Mouse (Mus musculus): Measurements from ENCODE around the gene Smyd1.

Smyd1 gene

DNA sequence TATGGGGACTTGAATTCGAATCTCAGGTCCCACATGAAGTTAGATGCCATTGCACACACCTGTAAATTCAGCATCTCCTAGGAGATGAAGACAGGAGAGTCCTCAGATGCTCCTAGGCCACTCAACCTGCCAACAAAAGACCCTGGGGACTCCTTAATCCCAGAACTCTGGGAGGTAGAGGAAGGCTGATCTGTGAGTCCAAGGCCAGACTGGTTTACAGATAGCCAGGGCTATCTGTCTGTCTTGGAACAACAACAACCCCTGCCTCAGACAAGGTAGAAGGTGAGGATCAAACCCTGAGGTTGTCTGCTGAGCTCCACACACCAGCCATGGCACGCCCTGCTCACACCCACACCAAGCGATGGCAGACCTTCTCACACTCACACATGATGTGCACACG, 62.9 kb downstream of the Smyd1 start:
- DNase-seq (ENCODE audit: low spot score), result no peak

DNA sequence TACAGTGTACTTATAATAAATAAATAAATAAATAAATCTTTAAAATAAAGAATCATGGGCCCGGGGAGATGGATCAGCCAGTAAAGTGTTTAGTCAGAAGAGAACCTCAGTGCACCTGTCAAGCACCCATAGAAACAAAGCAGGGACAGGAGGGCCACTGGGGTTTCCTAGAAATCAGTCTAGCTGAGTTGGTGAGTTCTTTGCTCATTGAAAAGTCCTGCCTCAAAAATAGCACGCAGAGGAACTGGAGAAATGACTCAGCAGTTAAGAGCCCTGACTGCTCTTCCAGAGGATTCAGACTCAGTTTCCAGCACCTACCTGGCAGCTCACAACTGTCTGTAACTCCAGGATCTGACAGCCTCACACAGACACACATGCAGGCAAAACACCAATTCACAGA, 63.5 kb downstream of the Smyd1 start:
- DNase-seq (ENCODE audit: low spot score), result no peak

DNA sequence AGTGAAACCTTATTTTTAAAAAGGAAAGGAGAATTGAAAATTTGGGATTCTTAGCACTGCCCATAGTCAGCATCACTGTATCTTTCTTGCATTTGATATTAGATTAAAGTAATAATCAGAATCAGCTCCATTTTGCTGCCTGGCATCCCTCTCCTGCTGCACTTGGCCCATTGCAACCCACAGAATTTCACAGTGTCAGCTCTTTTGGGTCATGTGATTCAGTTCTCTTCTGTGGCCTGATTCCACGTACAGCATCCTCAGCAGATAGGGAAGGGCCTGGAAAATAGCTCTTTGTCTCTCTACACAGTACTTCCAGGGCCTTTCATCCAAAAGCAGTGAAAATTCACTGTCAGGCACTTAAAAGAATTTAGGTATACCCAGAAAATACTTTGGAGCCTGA, 64.7 kb downstream of the Smyd1 start:
- no peak for DNase-seq (ENCODE audit: low spot score)

DNA sequence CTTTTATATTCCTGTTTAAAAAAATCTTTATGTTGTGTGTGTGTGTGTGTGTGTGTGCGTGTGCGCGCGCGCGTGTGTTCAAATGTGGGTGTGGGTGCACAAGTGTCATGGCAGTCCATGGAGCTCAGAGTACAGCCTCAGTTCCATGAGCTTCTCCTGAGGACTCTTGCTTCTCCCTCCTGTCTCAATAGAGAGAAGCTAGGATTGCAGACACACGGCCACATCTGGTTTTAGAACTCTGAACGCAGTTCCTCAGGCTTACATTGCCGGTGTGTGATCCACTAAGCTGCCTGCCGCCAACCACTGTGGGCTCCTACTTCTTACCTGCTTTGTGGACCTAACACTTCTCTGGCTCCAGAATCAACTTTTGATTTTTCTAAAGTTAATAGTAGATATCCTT, 65.9 kb downstream of the Smyd1 start:
- no peak for DNase-seq (ENCODE audit: low spot score)

DNA sequence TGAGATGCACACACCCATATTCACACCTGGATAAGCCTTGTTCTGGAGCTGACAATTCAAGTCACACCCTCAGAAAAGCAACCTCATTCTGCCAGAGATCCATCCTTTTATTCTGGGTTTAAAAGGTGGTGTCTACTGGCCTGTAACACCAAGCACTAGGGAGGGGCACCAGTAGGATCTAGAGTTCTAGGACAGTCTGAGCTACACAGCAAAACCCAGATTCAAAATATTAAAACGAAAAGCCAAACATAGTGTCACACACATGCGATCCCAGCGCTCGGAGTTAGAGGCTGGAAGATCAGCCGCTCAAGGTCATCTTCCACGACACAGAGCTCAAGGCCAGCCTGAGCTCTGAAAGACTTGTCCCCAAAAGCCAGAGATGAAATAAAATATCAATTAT, 67.6 kb downstream of the Smyd1 start:
- no peak for DNase-seq (ENCODE audit: low spot score)

DNA sequence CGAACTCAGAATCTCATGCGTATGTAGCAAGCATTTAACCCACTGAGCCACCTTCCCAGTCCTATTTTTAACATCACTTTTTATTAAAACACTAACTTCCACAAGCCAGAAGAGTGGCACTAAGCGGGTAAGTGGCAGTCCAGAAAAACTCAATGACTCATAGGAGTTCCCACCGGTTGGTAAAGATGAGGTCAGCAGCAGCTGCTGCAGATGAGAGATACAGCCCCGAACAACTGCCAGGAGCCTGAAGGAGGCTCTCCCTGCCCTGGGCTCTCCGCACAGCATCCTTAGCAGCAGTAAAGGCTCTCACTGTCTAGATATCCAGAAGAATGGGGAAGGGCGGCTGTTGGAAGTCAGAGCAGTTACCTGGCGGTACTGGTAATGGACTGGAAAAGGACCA, 71.1 kb downstream of the Smyd1 start:
- no peak for DNase-seq (ENCODE audit: low spot score)

DNA sequence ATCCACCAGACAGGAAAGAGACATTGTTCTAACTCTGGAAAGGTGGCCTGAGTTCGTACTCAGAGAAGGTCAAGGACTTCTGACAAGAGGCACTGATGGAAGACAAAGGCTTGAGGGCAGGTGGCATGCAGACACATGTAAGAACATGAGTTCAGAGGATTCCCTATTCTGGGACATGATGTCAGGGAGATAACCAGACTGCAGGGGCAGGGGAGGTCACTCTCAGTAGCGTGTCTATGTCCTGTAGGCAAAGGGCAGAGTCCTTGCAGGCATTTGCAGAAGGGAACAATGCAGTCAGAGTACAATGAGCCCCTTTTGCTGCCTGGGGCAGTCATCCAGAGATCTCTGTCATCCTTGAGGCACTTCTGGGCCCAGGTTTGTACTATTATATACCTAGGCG, 72.4 kb downstream of the Smyd1 start:
- DNase-seq (ENCODE audit: low spot score), result no peak

DNA sequence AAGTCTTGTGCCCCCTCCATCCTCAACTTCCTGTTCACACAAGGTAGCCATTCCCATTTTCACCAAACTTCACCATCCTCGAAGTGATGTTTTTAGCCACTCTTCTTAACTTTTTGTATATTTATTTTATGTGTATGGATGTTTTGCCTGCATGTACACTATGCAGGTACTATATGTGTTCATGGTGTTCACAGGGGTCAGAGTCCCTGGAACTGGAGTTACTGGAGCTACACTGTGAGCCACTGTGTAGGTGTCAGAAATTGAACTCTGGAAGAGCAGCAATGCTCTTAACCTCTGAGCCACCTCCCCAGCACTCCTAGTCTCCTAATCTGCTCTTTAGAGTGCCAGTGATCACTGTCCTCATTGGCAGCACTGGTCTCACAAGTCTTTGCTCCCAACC, 73.6 kb downstream of the Smyd1 start:
- DNase-seq (ENCODE audit: low spot score), result no peak

DNA sequence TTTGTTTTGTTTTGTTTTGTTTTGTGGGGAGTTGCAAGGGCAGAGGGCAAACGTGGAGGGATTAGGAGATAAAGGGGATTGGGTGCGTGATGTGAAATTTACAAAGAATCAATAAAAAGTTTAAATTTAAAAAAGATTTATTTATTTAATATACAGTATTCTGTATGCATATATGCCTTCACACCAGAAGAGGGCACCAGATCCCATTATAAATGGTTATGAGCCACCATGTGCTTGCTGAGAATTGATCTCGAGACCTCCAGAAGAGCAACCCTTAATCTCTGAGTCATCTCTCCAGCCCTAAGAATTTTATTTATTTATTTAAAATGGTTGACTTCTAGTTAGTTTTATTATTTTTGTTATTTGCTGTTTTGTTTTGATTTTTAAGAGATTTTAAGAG, 78.8 kb downstream of the Smyd1 start:
- no peak for DNase-seq (ENCODE audit: low spot score)

DNA sequence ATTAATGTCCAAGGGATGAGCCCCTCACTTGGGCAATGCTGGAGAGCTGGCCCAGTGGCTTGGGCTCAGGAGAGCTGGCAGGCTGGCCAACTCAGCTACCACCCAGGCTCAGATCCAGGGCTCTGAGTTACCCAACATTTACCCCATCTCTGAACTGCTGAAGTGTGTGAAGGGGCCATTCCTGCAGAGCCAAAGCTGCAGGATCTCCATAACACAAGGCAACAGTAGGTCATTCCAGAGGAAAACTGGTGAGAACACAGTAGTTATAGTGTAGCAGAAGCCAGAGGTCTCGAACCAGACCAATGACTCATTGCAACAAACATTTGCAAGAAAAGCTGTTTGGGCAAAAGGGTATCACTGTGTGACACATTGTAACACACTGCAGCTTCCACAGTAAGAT, 79.2 kb downstream of the Smyd1 start:
- DNase-seq (ENCODE audit: low spot score), result peak; percentile 18

DNA sequence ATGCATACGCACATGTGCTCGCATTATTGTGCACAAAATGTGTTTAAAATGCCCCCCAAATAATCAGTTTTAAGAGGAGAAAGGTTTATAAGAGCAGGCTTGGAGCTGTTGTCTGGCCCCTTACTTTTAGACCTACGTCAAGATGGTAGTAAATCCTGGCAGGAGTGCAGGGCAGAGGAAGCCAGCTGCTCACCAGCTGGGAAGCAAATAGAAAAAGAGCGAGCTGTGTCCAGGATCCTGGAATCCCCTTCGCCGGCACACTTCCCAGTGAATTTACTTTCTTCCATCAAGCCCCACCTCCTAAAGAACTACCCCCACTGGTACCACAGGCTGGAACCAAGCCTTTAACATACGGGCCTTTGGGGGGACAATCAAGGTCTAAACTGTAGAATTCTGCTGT, 81.2 kb downstream of the Smyd1 start:
- DNase-seq (ENCODE audit: low spot score), result no peak

DNA sequence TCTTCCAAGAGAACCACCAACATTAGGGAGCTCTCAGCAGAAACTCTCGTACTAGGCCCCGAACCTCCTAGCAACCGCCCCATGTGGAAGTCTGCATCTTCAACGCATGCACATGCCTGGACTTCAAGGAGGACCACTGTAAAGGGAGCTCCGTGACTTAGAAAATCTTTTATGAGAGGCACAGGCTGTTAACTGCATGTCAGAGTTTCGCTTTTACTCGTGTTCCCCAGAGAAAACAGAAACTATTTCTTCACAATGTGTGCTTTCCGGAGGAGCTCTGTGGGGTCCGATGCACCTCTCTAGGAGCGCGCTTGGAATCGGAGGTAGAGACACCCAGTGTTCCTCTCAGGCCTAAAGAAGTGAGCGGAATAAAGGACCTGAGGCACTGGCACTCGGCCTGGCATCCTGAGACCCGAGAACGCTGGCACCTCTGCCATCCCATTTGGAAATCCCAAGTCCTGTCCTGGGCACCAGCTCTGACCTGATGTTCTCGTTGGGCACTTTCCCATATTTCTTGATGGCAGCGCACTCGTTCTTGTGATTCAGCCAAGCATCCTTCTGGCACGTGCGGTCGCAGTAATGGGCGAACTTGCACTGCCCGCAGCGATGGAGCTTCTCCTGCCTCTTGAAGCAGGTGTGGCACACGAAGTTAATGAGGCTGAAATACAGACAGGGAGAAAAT, 82.8 kb downstream of the Smyd1 start:
- no peak for DNase-seq (ENCODE audit: low spot score)

DNA sequence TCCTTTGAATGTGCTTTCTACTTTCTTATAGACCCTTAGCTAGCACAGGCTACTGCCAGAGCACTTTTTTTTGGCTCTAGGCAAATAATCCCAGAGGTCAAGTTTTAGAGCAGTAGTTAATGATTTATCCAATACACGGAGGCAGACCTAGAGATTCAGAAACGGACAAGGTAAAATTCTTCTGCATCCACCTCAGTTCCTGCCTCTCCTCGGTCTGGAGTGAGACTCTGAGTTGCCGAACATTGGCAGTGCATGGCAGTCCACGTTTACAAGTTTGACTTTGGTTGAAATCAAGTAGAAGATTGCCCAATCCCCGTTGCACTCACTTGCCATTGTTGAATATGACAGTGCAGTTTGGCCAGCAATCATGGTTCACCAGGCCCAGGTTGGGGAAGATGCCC, 85.0 kb downstream of the Smyd1 start:
- no peak for DNase-seq (ENCODE audit: low spot score)

DNA sequence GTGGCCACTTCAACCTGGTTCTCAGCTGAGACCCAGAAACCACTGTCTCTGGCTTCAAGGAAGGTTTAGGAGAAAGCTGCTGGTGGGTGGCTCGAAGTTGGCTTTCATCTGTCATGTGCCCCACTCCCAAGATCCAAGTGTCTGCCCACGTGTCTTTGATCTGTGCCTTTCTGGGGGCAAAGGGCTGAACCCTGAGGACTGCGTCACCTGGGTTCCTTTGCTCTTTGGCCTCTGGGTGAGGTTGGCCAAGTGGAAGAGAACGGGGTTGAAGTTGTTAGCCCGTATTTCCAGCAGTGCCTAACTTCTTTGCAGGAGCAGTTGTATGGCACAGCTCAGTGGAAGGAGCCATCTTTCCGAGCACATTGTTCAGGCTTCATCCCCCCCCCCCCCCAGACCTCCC, 85.5 kb downstream of the Smyd1 start:
- no peak for DNase-seq (ENCODE audit: low spot score)

DNA sequence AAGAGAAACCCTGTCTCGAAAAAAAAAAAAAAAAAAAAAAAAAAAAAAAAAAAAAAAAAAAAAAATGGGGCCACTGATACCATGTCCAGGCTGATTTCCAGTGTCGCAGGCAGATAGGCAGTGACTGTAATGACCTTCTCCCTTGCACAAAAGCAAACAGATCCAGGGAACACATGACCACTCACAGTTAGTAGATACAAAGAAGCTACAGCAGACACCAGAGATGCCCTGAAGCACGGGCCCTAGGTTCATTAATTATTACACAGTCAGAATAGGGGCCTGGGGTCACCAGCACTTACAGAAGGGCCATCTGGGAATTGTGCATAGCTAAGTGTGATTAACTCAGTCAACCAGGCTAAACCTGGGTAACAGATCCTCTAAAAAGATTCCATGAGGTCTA, 86.1 kb downstream of the Smyd1 start:
- DNase-seq (ENCODE audit: low spot score), result no peak

DNA sequence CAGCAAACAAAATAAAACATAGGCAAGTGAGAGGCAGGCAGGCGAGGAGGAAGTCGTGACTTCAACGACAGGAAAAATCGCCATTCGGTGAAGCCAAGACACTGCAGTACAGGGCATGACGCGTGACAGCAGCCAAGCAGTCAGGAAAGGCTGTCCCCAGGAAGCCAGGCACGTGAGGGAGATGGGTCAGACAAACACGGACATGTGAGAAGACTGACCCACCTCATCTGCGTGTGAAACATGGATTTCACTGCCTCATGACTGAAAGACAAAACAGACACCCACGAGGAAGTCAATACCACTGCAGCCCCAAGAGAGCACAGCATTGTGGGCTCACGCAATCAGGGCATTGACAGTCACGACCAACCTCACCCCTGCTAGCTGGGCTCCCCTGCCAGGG, 86.9 kb downstream of the Smyd1 start:
- no peak for DNase-seq (ENCODE audit: low spot score)

DNA sequence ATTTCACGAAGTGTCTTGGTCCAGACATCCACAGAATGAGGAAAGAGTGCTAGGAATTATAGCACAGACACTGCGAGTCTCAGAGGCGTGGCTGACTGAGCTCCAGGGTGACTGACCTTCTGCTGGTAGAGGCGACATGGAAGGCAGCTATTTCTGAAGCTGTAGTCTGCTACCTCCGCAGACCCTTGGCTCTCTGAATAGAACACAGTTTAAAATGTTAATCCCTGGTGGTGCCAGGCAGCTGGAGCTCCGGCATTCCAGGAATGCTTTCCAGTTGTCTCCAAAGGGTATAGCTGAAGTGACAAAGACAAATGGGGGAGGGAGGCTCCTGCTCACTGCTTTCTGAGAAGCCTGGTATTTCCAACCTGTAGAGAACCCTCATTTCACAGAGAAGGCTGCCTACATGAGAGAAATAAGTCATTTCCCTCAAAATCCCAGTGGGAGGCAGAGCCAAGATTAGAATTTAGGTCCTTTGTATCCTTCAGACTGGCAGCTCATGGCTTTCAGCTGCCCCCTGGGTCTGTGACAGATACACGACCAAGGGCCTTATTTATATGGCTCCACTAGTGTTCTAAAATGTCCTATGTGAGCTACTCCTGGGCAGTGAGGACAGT, 94.8 kb downstream of the Smyd1 start:
- DNase-seq (ENCODE audit: low spot score), result no peak

DNA sequence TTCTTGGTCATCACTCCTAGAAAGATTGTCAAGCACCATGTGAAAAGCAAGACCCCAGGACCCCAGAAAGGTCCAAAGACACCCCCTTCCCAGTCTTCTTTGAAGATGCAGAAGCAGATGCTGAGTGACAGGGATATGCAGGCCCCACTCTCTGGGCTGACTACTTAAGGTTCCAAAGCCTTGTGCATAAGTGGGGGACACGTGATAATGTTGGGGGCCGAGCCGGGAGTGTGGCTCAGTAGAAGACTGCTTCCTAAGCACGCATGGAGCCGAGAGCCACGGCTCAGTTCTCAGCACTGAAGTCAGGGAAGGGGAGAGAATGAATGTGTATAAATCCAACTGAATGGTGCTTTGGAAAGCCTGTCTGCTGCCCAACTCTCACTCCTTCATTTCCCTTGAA, 95.5 kb downstream of the Smyd1 start:
- no peak for DNase-seq (ENCODE audit: low spot score)

DNA sequence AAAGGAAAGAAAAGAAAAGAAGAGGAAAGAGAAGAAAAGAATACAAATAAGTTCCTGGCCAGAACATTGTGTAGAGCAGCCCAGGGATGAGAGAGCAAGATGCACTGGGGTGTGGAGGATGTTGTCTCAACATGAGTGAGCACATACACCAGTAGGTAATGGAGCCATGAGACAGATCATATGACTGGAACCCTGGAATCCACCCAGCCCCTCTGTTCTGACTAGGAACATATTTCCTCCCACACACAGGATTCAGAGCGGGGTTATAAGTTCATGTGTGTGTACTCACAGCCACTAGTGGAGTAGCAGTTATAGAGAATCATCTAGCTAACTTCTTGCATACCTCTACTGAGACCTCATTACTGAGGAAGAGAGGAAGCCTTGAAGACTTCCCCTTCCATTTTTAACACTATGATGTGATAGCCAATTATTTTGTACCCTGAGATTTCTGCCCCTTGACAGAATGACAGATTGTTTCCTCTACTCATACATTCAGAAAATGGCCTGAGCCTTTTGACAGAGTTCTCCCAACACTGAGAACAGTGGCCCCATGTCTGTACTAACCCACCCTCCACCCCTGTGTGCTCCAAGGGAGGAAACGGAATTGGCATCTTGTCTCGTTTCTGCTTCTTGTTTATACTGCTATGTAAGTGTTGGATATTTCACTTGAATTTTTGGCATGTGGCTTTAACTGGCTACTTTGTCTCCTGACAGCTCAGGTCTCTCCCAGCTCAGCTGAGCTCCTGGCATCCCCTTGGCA, 97.7 kb downstream of the Smyd1 start:
- DNase-seq (ENCODE audit: low spot score), result no peak

DNA sequence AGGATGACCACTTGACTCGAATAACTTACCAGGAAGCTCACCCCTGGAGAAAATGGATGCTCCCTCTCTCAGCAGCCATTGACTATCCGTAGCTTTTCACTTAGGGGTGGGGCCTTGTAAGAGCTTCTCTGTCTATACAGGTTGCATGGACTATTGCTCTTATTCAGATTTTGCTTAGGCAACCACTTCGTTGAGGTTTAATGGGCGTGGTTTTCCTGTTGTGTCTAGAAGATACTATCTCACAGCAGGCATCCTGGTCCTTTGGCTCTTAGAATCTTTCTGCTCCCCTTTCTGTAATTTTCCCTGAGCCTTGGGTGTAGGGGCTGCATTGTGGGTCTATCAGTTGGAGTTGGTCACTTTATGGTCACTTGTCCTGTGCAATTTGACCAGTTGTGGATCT, 100.5 kb downstream of the Smyd1 start:
- no peak for DNase-seq (ENCODE audit: low spot score)

DNA sequence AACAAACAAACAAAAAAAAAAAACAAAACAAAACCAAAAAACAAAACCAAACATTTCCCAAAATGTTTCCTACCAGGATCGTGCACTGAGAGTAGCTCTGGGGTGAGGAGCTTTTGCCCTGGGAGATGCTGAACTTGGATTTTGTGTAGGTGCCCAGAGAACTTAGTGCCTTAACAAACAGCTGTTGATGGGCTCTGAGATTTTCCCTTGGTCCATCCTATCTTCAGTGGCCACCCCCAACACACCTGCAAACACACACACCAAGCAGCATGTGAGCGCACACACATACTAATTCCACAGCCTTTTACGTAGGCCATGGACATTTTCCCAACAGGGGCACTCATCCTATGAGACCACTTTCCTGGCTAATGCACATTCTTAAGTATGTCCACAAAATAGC, 109.6 kb downstream of the Smyd1 start:
- no peak for DNase-seq (ENCODE audit: low spot score)

DNA sequence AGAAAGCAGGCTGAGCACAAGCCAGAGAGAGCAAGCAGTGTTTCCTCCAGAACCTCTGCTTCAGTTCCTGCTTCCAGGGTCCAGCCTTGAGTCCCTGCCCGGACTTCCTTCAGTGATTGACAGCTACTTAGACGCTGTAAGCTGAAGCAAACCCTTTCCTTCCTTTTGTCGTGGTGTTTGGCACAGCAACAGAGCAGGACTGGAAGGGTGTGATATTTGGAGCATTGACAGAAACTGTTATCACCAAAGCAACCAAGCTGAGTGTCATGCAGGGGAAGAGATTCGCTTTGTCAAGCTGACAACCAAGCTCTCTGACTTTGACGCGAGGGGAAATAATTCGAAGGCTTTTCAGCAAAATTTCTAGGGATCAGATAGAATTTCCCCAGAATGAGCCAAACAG, 110.1 kb downstream of the Smyd1 start:
- no peak for DNase-seq (ENCODE audit: low spot score)

DNA sequence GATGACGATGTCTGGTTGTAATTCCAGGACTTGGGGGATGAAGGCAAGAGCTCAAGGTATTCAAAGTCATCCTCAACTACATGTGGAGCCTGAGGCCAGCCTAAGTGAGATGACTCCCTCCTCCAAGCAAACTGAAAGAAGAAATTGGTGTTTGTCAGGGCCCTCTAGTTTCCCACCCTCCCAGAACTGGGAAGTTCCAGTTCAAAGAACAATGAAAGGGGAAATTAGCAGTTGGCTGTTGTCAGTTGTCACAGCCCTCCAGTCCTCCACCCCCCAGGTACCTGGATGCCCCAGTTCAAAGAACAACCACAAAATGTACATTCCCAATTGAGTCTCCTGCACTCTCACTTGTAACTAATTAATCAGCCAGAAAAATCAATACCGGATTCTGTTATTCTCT, 113.3 kb downstream of the Smyd1 start:
- DNase-seq (ENCODE audit: low spot score), result no peak

DNA sequence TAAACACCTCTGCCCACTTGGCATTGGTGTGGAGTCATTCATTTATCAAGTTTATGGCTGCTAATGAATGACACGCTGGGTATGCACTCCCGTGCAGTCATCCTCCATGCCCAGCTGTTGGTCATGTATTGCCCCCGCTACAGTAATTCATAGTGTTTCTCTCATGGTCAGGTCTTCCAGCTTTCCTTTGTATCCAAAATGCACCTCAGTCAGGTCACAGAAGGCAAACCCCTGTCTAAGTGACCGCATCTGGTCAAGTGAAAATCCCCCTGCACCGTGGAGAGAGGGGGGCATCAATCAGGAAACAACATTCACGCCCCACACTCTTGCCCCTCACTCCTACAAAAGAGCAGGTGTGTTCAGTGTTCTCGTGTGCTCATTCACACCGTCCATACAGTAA, 117.9 kb downstream of the Smyd1 start:
- DNase-seq (ENCODE audit: low spot score), result no peak
